Mouse (Mus musculus) myocyte (in vitro differentiated cells): ENCODE measurements around the gene Sap18.

Experiments used
- CEBPB ChIP-seq: IDR thresholded peaks from 2 replicates; pipeline ENCODE4 v1.6.1; 2011; ENCODE audit warnings: mild to moderate bottlenecking, moderate library complexity; ENCODE audit not compliant: poor library complexity, insufficient read depth, severe bottlenecking
- MAX ChIP-seq: IDR thresholded peaks from one replicate; pipeline ENCODE4 v1.6.1; 2011; ENCODE audit warnings: low read depth, mild to moderate bottlenecking, control low read depth
- MYOD1 ChIP-seq, 3 experiments: IDR thresholded peaks; one replicate each; pipeline ENCODE4 v1.6.1; 2011; ENCODE audit warnings: control low read depth in 2 of 3, low read depth in 2 of 3, mild to moderate bottlenecking in 2 of 3, moderate library complexity in 1 of 3; ENCODE audit not compliant: insufficient read length in 2 of 3, control insufficient read depth in 1 of 3
- POLR2A ChIP-seq: IDR thresholded peaks from one replicate; pipeline ENCODE4 v1.6.1; 2011; ENCODE audit warnings: low read depth, mild to moderate bottlenecking, control low read depth, moderate library complexity; ENCODE audit not compliant: insufficient read length
- POLR2AphosphoS2 ChIP-seq: IDR thresholded peaks from one replicate; pipeline ENCODE4 v1.6.1; 2011; ENCODE audit warnings: low read depth, control low read depth; ENCODE audit not compliant: insufficient read length
- REST ChIP-seq: IDR thresholded peaks from one replicate; pipeline ENCODE4 v1.6.1; 2011; ENCODE audit warnings: mild to moderate bottlenecking, control low read depth, moderate library complexity; ENCODE audit not compliant: insufficient read depth, insufficient read length
- USF1 ChIP-seq: IDR thresholded peaks from one replicate; pipeline ENCODE4 v1.6.1; 2011; ENCODE audit warnings: low read depth, mild to moderate bottlenecking, control low read depth, moderate library complexity

DNA sequence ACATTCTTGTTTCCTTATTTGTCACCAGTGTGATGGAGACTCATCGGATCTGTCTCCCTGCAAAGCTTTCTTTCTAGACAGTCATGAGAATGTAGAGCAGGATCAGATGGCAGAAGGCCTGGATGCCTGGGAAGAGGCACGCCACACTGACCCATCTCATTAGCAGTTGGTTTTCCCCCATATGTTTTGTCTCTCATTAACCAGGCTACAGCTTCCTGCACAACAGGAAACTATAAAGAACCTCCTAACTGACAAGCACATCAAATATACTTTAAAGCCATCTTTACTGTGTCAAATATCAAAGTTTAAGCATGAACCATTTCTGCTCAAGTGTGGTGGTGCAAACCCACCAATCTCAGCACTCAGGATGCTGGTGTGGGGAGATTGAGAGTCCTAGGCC, 48.5 kb upstream of the Sap18 start:
- TF ChIP-seq MAX (no peak), POLR2A (no peak), CEBPB (no peak), REST (no peak), USF1 (no peak), POLR2AphosphoS2 (no peak), MYOD1 (IDR thresholded peaks at IDR 0.05; ENCODE audit: control insufficient read depth in 1 of 3, insufficient read length in 2 of 3, low read depth in 2 of 3) (no peak)
